Mouse (Mus musculus) embryonic fibroblast, embryonic 13.5 days (primary cell): Measurements from ENCODE around the gene Dnah2.

Source experiments
- CTCF ChIP-seq: IDR thresholded peaks from 2 replicates; pipeline ENCODE4 v1.5.1; 2011; ENCODE audit warnings: mild to moderate bottlenecking, control low read depth, low read length, moderate library complexity, borderline replicate concordance; ENCODE audit not compliant: insufficient read depth
- POLR2A ChIP-seq: IDR thresholded peaks from 2 replicates; pipeline ENCODE4 v1.6.1; 2011; ENCODE audit warnings: low read depth, mild to moderate bottlenecking, control low read depth, low read length, moderate library complexity

- TF ChIP-seq CTCF (no peak), POLR2A (peak; percentile 36)
Measured at GRCm38 (mm10) chr11:69411538-69412203, 137.2 kb downstream of the Dnah2 start.
